Mouse (Mus musculus) liver, embryonic 14.5 days (tissue): ENCODE measurements around the gene Defb23.

Source experiments
- CTCF ChIP-seq: IDR thresholded peaks from 2 replicates; pipeline ENCODE4 v1.5.1; 2016; ENCODE audit warnings: antibody characterized with exemption, low read depth, control low read depth
- EP300 ChIP-seq: IDR thresholded peaks from 2 replicates; pipeline ENCODE4 v1.6.1; 2016; ENCODE audit warnings: antibody characterized with exemption, low read depth

GRCm38 (mm10) chr2:152450241-152450640, 14.2 kb downstream of the Defb23 start:
- TF ChIP-seq CTCF (peak; percentile 55), EP300 (no peak)
